Mouse (Mus musculus): ENCODE results near the gene Fam131a.

Gene Fam131a

DNA sequence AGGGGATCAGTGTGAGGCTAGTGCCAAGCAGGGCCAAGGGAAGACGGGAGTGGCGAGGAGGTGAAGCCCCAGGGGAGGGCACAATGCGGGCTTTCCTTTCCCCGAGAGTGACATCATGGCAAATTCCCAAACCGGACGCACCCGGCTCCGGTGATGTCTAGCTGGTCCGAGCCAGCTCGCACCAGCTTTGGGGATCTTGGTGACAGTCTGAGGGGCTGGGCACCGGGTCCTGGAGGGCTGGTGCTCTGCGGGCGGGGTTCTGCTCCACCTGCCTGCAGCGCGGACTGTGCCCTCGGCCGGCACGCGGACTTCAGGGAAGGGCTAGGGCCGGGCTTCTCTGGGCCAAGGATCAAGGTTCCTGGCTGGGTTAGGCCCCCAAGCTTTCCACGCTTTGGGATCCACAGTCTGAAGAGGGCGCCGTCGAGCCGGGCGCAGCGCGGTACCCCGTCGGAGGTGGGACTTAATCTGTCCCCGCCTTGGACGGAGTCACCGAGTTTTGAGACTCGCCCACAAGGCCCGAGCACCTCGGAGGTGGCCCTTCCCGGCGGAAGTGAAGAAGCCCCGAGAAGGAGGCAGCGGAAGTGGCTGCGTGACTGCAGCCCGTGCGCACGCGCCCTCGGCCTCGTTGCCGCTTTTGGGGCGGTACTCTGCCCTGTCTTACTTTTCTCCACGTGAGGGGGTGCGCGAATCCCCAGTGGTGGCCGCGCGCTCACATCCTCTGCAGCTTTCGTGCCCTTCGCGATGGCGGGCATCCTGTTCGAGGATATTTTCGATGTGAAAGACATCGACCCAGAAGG, 24.3 kb downstream of the Fam131a start, which contains the start of the genes Polr2h and Clcn2:
Gene Polr2h (plus strand): TSS at position 485 of the 797 bp plus-strand sequence.
Gene Clcn2 (minus strand): TSS at position 566 of the 797 bp plus-strand sequence.
- DNase-seq, result peak; percentile 96

- DNase-seq, result no peak
Measured at GRCm38 (mm10) chr16:20717978-20718670, 25.1 kb downstream of the Fam131a start.

DNA sequence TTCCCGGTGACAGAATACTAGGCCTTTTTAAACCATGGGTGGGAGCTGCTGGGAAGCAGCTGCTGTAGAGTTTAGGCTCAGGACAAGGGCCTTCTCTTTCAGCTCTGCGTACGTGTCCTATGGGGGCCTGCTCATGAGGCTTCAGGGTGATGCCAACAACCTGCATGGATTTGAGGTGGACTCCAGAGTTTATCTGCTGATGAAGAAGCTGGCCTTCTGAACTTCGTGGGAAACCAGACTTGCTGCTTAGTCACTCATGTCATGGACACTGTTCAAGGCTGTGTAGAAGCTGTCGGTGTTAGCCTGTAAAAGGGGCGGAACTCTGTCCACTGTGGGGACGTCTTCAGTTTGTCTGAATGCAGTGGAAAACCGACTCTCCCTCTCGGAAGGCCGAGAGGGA, 28.8 kb downstream of the Fam131a start:
- no peak for DNase-seq

DNA sequence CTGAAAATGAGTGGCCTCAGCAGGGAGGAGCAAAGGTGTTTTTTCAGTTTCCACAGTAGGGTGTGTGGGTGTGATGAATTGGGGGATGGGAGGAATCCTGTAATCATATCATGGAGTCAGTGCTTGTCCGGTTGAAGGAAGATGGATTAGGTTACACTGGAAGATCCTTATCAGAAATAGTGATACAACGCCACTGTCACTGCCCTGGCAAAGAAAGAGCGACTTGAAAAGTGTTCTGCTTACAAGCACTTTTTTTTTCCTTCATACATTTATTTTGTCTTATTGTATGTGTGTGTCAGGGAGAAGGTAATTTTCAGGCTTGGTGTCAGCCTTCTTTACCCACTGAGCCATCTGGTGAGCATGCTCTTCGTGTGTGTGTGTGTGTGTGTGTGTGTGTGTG, 29.7 kb downstream of the Fam131a start:
- no peak for DNase-seq

DNA sequence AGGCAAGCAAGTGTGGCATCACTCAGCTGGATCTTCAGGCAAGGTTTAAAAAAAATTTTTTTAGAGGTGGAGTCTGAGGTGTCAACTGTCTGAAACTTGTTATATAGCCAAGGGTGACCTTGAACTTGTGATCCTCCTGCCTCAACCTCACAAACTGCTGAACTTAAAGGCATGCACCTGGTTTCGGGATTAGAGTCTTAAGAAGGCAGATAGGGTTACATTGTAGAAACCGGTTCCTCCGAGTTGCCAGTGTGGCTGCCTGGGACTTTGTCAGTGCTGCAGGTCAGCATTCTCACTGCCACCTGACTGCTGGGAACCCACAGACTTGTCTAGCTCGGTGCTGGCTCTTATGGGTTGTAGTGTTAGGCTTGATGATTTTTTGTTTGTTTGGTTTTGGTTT, 30.2 kb downstream of the Fam131a start:
- DNase-seq, result no peak

- DNase-seq, result no peak
Measured at GRCm38 (mm10) chr16:20724338-20724748, 31.3 kb downstream of the Fam131a start.

DNA sequence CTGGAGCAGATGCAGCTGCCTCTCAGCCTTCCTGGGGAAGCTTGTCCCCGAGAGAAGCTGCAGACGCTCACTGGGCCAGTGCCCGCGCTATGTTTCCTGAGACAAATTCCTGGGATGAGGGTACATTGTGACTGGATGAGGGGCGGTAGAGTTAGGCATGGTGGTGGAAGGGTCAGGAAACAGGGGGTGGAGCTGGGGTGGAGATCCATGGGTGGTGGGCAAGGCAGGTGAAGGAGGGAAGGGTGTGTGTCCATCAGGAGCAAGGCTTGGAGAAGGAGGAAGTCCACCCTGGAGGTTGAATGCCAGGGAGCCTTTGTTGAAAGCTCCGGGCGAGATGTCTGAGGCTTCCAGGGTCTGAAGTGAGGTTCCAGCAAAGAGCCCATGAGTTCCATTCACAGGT, 32.3 kb downstream of the Fam131a start:
- no peak for DNase-seq

DNA sequence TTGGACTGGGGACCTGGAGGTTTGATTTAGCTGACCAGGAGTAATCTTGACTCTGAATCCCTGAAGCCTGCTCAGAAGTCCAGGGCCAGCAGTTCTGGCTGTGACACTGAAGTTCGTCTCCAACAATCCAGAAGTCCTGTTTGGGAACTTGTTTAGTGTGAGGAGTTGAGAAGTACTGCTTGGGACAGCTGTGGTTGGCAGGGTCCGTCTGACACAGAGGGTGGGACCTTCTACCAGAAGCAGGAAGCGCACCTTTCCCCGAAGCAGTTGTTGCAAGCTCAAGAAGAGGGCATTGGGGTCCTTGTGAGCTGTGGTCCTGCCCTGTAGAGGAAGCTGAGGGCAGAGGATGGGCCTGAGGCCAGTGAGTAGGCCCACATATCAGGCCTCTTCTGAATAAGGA, 32.7 kb downstream of the Fam131a start:
- DNase-seq, result no peak

GRCm38 (mm10) chr16:20726384-20726783, 33.3 kb downstream of the Fam131a start:
- no peak for DNase-seq

- DNase-seq, result no peak
Measured at GRCm38 (mm10) chr16:20730293-20730711, 37.3 kb downstream of the Fam131a start.

GRCm38 (mm10) chr16:20731688-20732087, 38.6 kb downstream of the Fam131a start:
- no peak for DNase-seq

GRCm38 (mm10) chr16:20732251-20732924, 39.3 kb downstream of the Fam131a start:
- no peak for DNase-seq

- peak; percentile 75 for DNase-seq
Measured at GRCm38 (mm10) chr16:20732925-20733730, 40.1 kb downstream of the Fam131a start, which contains the start of gene Chrd. Chrd (plus strand) TSS chr16:20733127.

DNA sequence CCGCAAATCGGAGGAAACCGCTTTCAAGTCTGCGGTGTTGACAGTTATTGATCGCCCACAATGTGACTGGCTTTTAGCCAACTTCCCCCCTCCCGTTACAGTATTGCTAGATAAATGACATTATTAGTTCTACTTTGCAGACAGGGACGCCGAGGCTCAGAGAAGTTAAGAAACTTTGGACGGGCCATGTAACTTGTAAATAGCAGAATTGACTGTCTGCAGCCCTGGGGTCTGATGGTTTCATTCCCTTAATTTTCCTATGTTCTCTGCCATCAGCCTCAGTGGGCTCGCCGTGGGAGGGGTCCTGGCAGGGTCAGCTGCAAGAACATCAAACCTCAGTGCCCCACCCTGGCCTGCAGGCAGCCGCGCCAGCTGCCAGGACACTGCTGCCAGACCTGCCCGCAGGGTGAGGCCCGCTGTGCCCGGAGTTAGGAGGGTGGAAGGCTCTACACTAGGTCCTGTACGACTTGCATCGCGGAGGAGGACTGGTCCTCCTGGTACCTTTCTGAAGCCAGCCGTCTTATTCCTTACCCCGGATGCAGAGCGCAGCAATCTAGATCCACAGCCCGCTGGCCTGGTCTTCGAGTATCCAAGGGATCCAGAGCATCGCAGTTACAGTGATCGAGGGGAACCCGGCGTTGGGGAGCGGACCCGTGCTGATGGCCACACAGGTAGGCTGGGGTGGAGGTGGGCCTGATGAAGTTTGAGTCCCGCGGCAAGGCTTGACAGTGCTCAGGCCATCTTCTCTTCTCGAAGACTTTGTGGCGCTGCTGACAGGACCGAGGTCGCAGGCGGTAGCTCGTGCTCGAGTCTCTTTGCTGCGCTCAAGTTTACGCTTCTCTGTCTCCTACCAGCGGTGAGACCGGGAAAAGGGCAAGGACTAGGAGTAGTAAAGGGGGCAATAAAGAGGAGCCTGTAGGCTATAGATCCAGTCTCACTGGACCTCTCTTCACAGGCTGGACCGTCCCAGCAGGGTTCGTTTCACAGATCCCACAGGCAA, 41.0 kb downstream of the Fam131a start, which contains the start of gene Thpo:
Gene Thpo (minus strand): TSS at position 781 of the 1,000 bp plus-strand sequence.
- DNase-seq, result no peak

GRCm38 (mm10) chr16:20735651-20736050, 42.6 kb downstream of the Fam131a start:
- no peak for DNase-seq

GRCm38 (mm10) chr16:20736168-20736567, 43.1 kb downstream of the Fam131a start:
- DNase-seq, result no peak

DNA sequence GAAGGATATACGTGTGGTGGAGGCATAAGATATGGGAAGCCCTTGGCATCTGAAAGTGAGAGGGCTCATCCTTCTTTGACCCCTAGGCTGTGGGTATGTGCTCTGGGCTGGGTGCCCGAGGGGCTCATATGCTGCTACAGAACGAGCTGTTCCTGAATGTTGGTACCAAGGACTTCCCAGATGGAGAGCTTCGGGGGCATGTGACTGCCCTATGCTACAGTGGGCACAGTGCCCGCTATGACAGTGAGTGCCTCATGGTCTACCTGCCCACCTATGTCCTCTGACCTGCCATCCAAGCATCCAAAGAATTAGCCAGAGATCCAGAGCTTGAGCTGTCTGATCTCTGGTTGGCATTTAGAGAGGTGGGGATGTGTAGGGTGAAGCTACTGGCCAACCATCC, 43.8 kb downstream of the Fam131a start:
- DNase-seq, result no peak

DNA sequence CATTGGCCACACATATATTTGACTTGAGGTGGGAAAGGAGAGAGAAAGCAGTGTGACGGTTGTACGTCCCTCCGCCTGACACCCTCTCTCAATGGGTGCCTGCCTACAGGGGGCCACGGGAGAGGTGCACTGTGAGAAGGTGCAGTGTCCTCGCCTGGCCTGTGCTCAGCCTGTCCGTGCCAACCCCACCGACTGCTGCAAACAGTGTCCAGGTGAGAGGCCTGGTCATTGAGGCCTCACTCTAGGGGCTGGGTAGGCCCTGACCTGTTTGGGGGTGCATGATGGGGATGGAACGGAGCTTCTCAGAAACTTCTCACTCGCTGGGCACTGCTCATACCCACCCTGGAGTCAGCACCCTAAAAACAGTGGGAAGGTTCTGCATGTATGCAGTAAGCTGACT, 46.8 kb downstream of the Fam131a start:
- no peak for DNase-seq

- no peak for DNase-seq
Measured at GRCm38 (mm10) chr16:20746641-20747040, 53.6 kb downstream of the Fam131a start.

DNA sequence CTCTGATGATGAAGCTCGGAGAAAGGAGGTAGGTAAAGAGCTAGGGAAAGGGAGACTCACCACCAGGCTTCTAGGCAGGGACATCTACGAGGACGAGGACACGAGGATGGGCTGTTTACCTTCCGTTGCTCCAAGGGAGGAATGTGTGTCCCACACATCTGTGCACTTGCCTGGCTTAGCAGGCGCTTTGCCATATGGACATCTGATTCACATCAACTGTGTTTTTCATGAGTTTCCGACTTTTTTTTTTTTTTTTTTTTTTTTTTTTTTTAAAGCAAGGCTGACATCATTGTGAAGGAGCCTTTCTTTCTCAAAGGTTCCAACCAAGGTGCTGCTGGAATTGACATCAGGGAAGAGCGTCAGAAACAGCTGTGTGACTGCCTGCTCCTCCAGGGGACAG, 57.5 kb downstream of the Fam131a start:
- DNase-seq, result no peak

Measured in cerebellum, adult 11 months (tissue).